Mouse (Mus musculus) hindbrain, postnatal 0 days (tissue): Measurements from ENCODE around the gene Gm27027. TPM values are rescaled to one million over a fixed set of nuclear protein-coding genes. Genes with fewer than 3 reads are reported as not detected.
A peak's percentile ranks its signal among the peaks of the same experiment; 100 is the strongest.

Source experiments
- ATAC-seq: fragments of 200-750 bp; cut with Nextera tagmentation; 2 replicates; pipeline ENCODE4 v1.8.0; 2017; ENCODE audit warnings: mild to moderate bottlenecking, moderate TSS enrichment, moderate library complexity
- DNase-seq: peaks from one replicate; pipeline ENCODE4 v3.0.0-alpha.2; 2015; ENCODE audit warnings: low spot score
- H3K27ac ChIP-seq: fragments of 300-500 bp; sonication (generic); 2 replicates; pipeline ENCODE4 v1.5.1; 2014; ENCODE audit warnings: mild to moderate bottlenecking
- H3K27me3 ChIP-seq: fragments of 300-500 bp; sonication (generic); 2 replicates; pipeline ENCODE4 v1.6.1; 2014; ENCODE audit warnings: low read length, mixed read lengths; ENCODE audit not compliant: insufficient read depth
- H3K36me3 ChIP-seq: fragments of 300-500 bp; sonication (generic); 2 replicates; pipeline ENCODE4 v1.6.1; 2014; ENCODE audit warnings: low read length, mixed read lengths; ENCODE audit not compliant: insufficient read depth
- H3K4me1 ChIP-seq: fragments of 300-500 bp; sonication (generic); 2 replicates; pipeline ENCODE4 v1.6.1; 2014; ENCODE audit warnings: antibody characterized with exemption, low read length, mixed read lengths; ENCODE audit not compliant: insufficient read depth
- H3K4me2 ChIP-seq: fragments of 300-500 bp; sonication (generic); 2 replicates; pipeline ENCODE4 v1.6.1; 2014; ENCODE audit warnings: low read depth, mild to moderate bottlenecking, low read length, moderate library complexity, mixed read lengths
- H3K4me3 ChIP-seq: fragments of 300-500 bp; sonication (generic); 2 replicates; pipeline ENCODE4 v1.5.1; 2014; ENCODE audit warnings: low read length
- H3K9ac ChIP-seq: fragments of 300-500 bp; sonication (generic); replicated peaks from 2 replicates; pipeline ENCODE4 v1.6.1; 2014; ENCODE audit warnings: mild to moderate bottlenecking, low read length, moderate library complexity, mixed read lengths
- H3K9me3 ChIP-seq: fragments of 300-500 bp; sonication (generic); 2 replicates; pipeline ENCODE4 v1.6.1; 2016; ENCODE audit warnings: low read length, mixed read lengths
- CTCF ChIP-seq: IDR thresholded peaks from 2 replicates; pipeline ENCODE4 v1.5.1; 2016; ENCODE audit warnings: antibody characterized with exemption, control low read depth, low read depth
- WGBS: fragments of 180-500 bp; shearing (Covaris S2); extraction: QIAGEN DNeasy Blood & Tissue Kit; methylation state at CpG from one replicate; pipeline ENCODE4 v1.1.7; 2014; 5-methylcytosine and 5-hydroxymethylcytosine counted together
- polyA plus RNA-seq: library from polyadenylated mRNA; unstranded; fragments of >200 nt; fragmentation: Nextera tagmentation; extraction: Ambion mirVana; gene quantifications from 2 replicates; pipeline ENCODE4 v1.2.1, GENCODE M21; 2015
- total RNA-seq: library from RNA; depleted of rRNA; stranded (reverse); fragments of >200 nt; gene quantifications from 2 replicates; pipeline ENCODE4 v1.2.3, GENCODE M21; 2014

Gm27027 gene
- total and polyA plus RNA-seq, 2 experiments from 2014 or later: not detected

- TF ChIP-seq CTCF: no peak
- Histone ChIP-seq H3K27ac (no peak overlapping the region), H3K4me3 (no peak overlapping the region), H3K4me1 (no peaks in the 10 kb centered on the region), H3K27me3 (no peaks in the 10 kb centered on the region), H3K9me3 (no peaks in the 10 kb centered on the region), H3K4me2 (no peak overlapping the region), H3K36me3 (peaks cover 64% of the 10 kb centered on the region), H3K9ac (no peak overlapping the region)
- ATAC-seq (no peak), DNase-seq (no peak)
- 89% methylated on average over 6 of the region's 6 CpGs for WGBS
Measured at GRCm38 (mm10) chr2:94001411-94001810, 5.3 kb upstream of the Gm27027 start.

GRCm38 (mm10) chr2:93992810-93993209, 3.3 kb downstream of the Gm27027 start:
- DNase-seq: no peak
- Histone ChIP-seq H3K27me3 (no peaks in the 10 kb centered on the region), H3K4me2 (no peak overlapping the region), H3K9ac (no peak overlapping the region), H3K9me3 (no peaks in the 10 kb centered on the region), H3K4me1 (0 out of 2 replicates have a peak, but pooled peaks cover 5% of the 10 kb centered on the region), H3K36me3 (peaks cover 69% of the 10 kb centered on the region), H3K4me3 (no peak overlapping the region), H3K27ac (no peak overlapping the region)
- no peak for TF ChIP-seq CTCF
- 50% methylated on average over 3 of the region's 3 CpGs for WGBS
- no peak for ATAC-seq

DNA sequence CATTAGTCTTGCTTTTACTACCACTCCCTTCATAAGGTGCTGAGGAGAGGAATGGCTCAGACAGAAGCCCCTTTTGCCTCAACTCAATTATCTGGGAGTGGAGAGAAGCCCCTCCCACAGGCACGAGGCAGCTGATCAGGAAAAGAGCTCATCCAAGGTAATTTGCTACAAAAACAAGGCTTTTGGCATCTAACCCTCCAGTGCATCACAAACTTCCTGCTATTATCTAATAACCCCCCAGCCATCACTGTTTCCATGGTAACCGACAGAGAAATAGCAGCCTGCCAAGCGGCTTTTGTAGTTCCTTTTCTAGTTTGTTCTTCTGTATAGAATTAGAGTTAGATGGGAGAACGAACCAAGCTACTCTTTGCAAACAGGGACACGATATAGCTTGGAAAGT, 3.9 kb downstream of the Gm27027 start:
- no peak overlapping the region for H3K27ac ChIP-seq
- no peak overlapping the region for H3K4me3 ChIP-seq
- ATAC-seq (peak; percentile 61), DNase-seq (peak; percentile 69)
- WGBS: 23% methylated on average over 5 of the region's 5 CpGs
- H3K4me2 ChIP-seq: no peak overlapping the region
- H3K36me3 ChIP-seq: peaks cover 64% of the 10 kb centered on the region
- H3K9ac ChIP-seq: no peak overlapping the region
- no peak for TF ChIP-seq CTCF
- H3K27me3 ChIP-seq: no peaks in the 10 kb centered on the region
- H3K9me3 ChIP-seq: no peaks in the 10 kb centered on the region
- H3K4me1 ChIP-seq: 0 out of 2 replicates have a peak, but pooled peaks cover 5% of the 10 kb centered on the region

GRCm38 (mm10) chr2:93991336-93991735, 4.8 kb downstream of the Gm27027 start:
- DNase-seq: no peak
- WGBS: 88% methylated on average over 3 of the region's 3 CpGs
- H3K4me1 ChIP-seq: 0 out of 2 replicates have a peak, but pooled peaks cover 5% of the 10 kb centered on the region
- no peaks in the 10 kb centered on the region for H3K9me3 ChIP-seq
- H3K27ac ChIP-seq: no peak overlapping the region
- H3K4me2 ChIP-seq: no peak overlapping the region
- no peaks in the 10 kb centered on the region for H3K27me3 ChIP-seq
- H3K4me3 ChIP-seq: no peak overlapping the region
- no peak overlapping the region for H3K9ac ChIP-seq
- no peak for ATAC-seq
- H3K36me3 ChIP-seq: peaks cover 61% of the 10 kb centered on the region
- no peak for TF ChIP-seq CTCF

DNA sequence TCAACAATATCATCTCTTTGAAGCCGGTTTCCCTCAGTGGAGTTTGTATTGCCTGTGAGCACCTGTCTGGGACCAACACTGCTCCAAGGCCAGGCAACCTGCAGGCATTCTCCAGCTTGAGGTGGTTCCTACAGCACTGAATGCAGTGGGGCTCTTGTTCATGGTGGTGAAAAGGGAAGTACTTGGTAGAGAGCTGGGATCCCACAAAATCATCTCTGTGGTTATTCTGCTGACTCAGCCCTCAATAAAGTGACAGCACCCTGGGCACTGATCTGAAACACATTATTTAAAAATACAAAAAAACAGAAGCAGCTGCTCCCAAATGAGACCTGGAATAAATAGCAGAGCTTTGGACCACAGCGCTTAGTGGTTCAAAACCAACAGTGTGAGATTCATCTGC, 7.7 kb downstream of the Gm27027 start:
- 0 out of 2 replicates have a peak, but pooled peaks cover 5% of the 10 kb centered on the region for H3K4me1 ChIP-seq
- peaks cover 34% of the 10 kb centered on the region for H3K36me3 ChIP-seq
- H3K27ac ChIP-seq: no peak overlapping the region
- H3K27me3 ChIP-seq: no peaks in the 10 kb centered on the region
- H3K4me2 ChIP-seq: no peak overlapping the region
- no peaks in the 10 kb centered on the region for H3K9me3 ChIP-seq
- no peak for TF ChIP-seq CTCF
- no peak overlapping the region for H3K9ac ChIP-seq
- H3K4me3 ChIP-seq: no peak overlapping the region
- DNase-seq: no peak
- WGBS: 94% methylated on average over 2 of the region's 2 CpGs
- no peak for ATAC-seq

DNA sequence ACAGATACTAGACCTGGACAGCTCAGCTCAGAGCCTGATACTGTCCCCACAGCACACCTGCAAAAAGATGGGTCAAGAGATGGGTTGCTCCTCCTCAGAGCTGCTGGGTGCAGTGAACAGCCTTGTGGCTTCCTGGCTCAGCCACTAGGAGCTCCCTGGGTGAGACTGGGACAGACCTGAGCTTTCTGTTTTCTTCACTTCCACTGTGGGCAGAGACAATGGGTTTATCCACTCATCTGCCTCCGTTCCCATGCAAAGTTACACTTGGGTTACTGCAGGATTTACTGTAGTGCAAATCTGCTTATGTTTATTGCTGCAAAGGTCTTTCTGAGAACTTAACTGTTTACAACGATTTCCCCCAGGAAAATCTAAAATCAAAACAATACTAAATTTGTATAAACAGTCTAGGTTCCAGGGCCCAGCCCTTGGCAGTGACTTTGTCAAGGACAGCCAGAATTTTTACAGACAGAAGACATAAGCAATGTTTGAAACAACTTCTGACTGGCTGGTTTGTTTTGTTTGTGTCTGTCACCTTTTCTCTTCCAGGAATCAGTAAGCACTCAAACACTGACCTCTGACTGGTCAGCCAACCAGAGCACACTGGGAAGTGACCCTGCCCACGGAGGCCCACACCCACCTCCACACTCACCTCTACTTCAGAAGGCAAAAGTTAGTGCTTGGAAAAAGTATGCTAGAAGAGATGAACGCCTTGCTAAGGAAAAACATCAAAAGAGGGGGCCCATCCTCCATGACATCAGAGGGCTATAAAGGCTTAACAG, 13.5 kb downstream of the Gm27027 start:
- H3K36me3 ChIP-seq: peaks cover 36% of the 10 kb centered on the region
- no peak overlapping the region for H3K4me2 ChIP-seq
- H3K9ac ChIP-seq: no peak overlapping the region
- no peak for TF ChIP-seq CTCF
- ATAC-seq (no peak), DNase-seq (no peak)
- H3K4me1 ChIP-seq: no peaks in the 10 kb centered on the region
- no peak overlapping the region for H3K27ac ChIP-seq
- H3K4me3 ChIP-seq: no peak overlapping the region
- no peaks in the 10 kb centered on the region for H3K27me3 ChIP-seq
- H3K9me3 ChIP-seq: no peaks in the 10 kb centered on the region
- WGBS: 85% methylated on average over 4 of the region's 4 CpGs
